Mouse (Mus musculus) macrophage (primary cell): ENCODE measurements around the gene Adam10. TPM values are rescaled to one million over a fixed set of nuclear protein-coding genes. Genes with fewer than 3 reads are reported as not detected.

Experiments
- H3K27ac ChIP-seq: fragments of 350-480 bp; formaldehyde crosslinking; 2 replicates; pipeline ENCODE4 v1.9.0; 2021
- H3K36me3 ChIP-seq: fragments of 350-480 bp; formaldehyde crosslinking; 2 replicates; pipeline ENCODE4 v1.9.0; 2021; ENCODE audit errors: inconsistent target
- H3K4me3 ChIP-seq: fragments of 350-480 bp; formaldehyde crosslinking; 2 replicates; pipeline ENCODE4 v1.9.0; 2021; ENCODE audit errors: inconsistent target
- H3K79me2 ChIP-seq: fragments of 350-480 bp; formaldehyde crosslinking; 2 replicates; pipeline ENCODE4 v1.9.0; 2021; ENCODE audit errors: inconsistent target
- WGBS: methylation state at CpG from one replicate; pipeline ENCODE4 v1.1.7; 2026; ENCODE audit warnings: inconsistent platforms; ENCODE audit not compliant: missing documents; 5-methylcytosine and 5-hydroxymethylcytosine counted together
- polyA plus RNA-seq: library from polyadenylated mRNA; stranded (reverse); fragments of 250-400 nt; gene quantifications from 3 replicates; pipeline ENCODE4 v1.2.4, GENCODE M21; 2018; ENCODE audit warnings: inconsistent platforms

Gene Adam10
- polyA plus RNA-seq, 1 experiment from 2014 or later, result 76.3 TPM

DNA sequence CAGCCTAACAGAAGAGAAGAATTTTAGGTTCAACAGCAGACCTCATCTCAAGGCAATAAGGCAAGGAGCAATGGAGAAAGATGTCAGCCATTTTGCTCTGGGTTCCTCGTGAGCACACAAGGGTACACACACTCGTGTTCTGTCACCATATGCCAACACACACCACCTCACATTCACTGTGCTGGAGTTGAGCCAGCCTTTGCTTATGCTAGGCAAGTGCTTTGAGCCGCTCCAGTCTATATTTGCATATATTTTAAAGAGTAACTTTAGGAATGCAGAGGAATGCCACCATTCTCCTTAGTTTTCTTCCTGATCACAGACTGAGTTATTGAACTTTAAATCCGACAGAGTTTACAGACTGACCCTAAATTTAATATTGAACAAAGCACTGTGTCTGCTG lies 111.8 kb downstream of the Adam10 start:
- H3K36me3 ChIP-seq, result no peaks in the 10 kb centered on the region
- 98% methylated on average over 4 of the region's 4 CpGs for WGBS
- no peak overlapping the region for H3K4me3 ChIP-seq
- H3K27ac ChIP-seq, result no peak overlapping the region
- H3K79me2 ChIP-seq, result no peaks in the 10 kb centered on the region

DNA sequence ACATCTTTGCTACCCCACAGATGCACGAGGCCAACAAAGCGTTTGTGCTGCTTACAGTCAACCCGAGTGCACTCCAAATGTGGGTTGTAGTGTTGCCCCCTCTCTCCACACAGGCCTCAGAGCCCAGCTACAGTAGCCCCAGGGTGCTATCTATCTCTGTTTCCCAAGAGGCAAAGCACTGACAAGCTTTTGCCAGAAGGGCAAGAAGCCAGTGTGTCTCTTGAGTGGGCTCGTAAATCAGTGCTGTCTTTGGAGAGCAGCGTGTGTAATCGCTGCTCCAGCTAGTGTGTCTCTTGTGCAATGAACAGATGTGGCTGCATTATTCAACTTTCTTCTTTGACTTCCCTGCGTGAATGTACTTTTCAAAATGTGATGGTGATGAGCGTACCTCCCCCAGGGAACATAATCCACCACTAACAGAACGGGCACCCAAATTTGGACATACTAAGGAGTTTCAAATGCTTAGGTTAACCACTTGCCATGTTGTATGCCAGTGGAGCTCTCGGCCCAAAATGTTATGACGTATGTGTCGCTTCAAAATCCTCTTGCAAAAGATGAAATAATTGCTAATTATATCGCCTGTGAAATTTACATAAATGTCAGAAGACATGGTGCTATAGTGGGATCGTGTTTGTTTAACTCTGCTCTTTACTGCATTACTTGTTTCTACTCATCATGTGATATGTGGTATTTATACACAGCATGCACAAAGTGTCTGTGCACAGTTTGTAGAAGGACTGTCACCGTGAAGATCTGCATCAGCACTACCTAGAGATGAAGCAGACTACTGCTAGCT lies 116.0 kb downstream of the Adam10 start:
- Histone ChIP-seq H3K79me2 (no peaks in the 10 kb centered on the region), H3K36me3 (no peaks in the 10 kb centered on the region), H3K4me3 (no peak overlapping the region), H3K27ac (no peak overlapping the region)
- WGBS, result 92% methylated on average over 15 of the region's 15 CpGs

DNA sequence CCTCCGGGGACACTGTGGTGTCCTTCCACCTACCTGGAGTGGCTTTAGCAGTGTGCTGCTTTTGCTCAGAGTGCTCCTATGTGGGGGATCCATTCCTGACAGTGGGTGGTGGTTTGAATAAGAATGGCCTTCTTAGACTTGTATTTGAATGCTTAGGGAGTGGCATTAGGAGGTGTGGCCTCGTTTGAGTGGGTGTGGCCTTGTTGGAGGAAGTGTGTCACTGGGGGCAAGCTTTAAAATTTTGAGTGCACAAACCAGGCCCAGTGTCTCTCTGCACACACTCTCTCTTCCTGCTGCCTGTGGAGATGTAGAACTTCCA lies 116.6 kb downstream of the Adam10 start:
- H3K27ac ChIP-seq, result no peak overlapping the region
- no peak overlapping the region for H3K4me3 ChIP-seq
- H3K36me3 ChIP-seq, result no peaks in the 10 kb centered on the region
- no peaks in the 10 kb centered on the region for H3K79me2 ChIP-seq
- 78% methylated on average over 2 of the region's 2 CpGs for WGBS

DNA sequence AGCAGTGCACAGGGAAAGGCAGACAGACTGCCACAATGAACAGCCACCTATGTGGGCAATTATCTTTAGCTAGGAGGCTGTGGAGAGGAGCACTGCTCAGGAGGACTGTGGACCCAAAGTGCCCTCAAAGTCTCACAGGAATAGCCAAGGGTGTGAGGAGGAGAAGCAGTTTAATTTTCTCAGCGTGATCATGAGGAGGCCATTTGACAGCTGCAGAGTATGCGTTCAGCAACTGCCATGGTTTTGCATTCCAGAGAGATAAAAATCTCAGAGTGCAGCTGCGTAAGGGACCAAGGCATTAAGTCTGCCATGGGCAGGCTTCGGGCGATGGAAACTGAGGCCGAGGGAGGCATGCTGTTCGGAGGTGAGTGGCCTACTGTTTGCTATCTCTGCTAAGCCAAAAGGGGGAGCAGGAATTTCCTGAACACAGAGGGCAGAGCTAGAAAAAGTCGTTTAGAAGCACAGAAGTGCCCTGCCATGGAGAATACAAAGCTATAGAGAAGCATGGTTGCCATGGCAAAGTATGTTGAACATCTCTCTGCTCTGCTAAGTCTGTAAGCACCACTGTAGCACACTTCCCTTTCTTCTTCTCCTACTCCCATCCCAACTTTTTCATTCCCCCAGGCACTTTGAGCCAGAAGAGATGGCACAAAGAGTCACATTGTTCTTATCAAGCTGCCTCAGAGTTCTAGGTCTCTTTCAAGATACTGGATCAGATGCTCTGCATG lies 122.0 kb downstream of the Adam10 start:
- 80% methylated on average over 8 of the region's 8 CpGs for WGBS
- Histone ChIP-seq H3K79me2 (no peaks in the 10 kb centered on the region), H3K36me3 (no peaks in the 10 kb centered on the region), H3K27ac (no peak overlapping the region), H3K4me3 (no peak overlapping the region)

DNA sequence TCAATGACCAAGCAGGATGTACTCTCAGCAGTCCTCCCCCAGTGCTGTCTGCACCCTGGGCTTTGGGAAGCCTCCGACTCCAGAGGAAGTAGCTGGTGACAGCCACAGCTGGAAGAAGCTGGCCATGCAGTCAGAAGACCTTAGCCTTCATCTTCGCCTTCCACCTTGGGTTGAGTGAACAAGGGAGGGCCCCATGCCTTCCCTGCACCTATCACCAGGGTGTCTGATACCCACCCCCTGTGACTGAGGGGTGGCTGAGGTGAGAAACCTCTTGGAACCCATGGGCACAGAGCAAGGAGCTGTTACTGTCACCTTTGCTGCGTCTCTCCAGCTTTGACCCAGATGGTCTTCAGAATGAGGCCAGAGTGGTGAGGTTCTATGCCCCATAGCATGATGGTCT lies 123.0 kb downstream of the Adam10 start:
- Histone ChIP-seq H3K79me2 (no peaks in the 10 kb centered on the region), H3K36me3 (no peaks in the 10 kb centered on the region), H3K27ac (no peak overlapping the region), H3K4me3 (no peak overlapping the region)
- WGBS, result 86% methylated on average over 3 of the region's 3 CpGs

DNA sequence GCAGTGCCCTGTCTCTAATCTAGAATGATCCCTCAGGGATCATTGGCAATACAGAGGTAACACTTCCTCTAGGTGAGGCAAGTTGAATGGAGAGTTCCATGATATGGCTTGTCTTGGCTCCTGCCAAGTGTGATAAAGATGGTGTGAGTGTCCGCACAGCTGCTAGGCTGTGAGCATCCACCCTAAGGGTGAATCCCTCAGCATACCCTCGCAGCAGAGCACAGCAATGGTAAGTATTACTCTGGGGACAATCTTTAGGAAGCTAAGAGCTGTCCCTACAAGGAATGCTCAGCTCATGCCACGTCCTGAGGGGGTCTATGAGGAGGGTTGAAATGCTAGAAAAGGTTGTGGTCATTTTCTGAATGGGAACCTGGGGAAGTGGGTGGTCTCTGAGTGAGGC lies 124.0 kb downstream of the Adam10 start:
- Histone ChIP-seq H3K79me2 (no peaks in the 10 kb centered on the region), H3K4me3 (no peak overlapping the region), H3K27ac (no peak overlapping the region), H3K36me3 (no peaks in the 10 kb centered on the region)
- 88% methylated on average over 3 of the region's 3 CpGs for WGBS

DNA sequence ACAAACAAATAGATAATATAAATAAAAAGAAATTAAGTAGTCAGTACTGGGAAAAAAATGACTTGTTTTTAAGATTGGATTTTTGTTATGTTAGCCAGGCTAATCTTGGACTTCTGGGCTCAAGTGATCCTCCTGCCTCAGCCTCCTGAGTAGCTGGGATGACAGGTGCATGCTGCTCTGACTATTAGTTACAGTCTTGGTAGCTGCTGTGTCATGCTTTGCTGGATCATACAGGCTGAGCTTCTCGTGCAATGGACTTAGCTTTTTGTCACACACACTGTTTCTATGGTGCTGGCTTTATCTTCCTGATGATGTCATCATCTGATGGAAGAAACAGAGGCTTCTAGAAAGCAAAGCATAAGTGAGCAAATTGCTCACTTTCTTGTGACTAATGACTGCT lies 127.3 kb downstream of the Adam10 start:
- no peak overlapping the region for H3K27ac ChIP-seq
- H3K4me3 ChIP-seq, result no peak overlapping the region
- no peaks in the 10 kb centered on the region for H3K79me2 ChIP-seq
- 58% methylated on average over 1 of the region's 1 CpGs for WGBS
- H3K36me3 ChIP-seq, result no peaks in the 10 kb centered on the region

DNA sequence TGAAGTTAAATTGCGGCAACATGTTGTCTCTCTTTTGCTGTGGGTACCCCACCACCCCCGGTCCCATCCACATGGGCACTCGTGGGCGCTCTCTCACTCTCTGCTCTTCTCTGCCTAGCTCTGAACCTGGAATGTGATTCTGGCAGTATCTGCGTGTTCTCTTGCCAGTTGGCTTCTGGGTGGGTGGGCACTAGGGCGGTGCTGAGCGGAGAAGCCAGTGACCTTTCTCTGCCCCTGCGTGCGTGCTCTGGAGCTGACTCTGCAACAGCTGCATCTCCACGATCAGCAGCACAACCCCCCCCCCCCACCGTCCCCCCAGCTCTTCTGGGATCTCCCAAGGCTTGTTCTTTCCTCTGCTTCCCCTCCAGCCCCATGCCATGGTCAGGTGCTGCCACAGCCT lies 128.9 kb downstream of the Adam10 start:
- 72% methylated on average over 10 of the region's 11 CpGs for WGBS
- no peaks in the 10 kb centered on the region for H3K36me3 ChIP-seq

DNA sequence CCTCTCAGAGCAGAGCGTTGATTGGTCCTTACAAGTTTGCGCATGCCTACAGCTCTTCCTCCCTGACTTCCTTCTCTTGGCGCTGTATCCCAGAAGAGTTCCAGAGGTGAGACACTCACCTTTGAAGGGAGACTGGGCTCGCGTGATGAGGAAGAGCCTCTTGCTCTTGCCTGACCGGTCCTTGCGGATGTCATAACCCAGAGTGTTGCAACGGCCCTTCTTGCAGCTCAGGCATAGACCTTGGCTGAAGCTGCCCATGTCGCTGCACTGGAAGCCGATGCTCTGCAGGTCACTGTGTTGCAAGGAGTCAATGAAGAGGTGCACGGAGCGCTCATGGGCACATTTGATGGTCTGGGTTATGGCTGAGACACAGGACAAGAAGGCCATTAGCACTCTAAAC lies 133.8 kb downstream of the Adam10 start:
- Histone ChIP-seq H3K79me2 (no peaks in the 10 kb centered on the region), H3K36me3 (no peaks in the 10 kb centered on the region), H3K27ac (no peak overlapping the region), H3K4me3 (no peak overlapping the region)
- 76% methylated on average over 11 of the region's 12 CpGs for WGBS

More for the DNA sequence above, 128.9 kb downstream of the Adam10 start:
- H3K4me3 ChIP-seq, result no peak overlapping the region
- no peak overlapping the region for H3K27ac ChIP-seq
- H3K79me2 ChIP-seq, result no peaks in the 10 kb centered on the region

DNA sequence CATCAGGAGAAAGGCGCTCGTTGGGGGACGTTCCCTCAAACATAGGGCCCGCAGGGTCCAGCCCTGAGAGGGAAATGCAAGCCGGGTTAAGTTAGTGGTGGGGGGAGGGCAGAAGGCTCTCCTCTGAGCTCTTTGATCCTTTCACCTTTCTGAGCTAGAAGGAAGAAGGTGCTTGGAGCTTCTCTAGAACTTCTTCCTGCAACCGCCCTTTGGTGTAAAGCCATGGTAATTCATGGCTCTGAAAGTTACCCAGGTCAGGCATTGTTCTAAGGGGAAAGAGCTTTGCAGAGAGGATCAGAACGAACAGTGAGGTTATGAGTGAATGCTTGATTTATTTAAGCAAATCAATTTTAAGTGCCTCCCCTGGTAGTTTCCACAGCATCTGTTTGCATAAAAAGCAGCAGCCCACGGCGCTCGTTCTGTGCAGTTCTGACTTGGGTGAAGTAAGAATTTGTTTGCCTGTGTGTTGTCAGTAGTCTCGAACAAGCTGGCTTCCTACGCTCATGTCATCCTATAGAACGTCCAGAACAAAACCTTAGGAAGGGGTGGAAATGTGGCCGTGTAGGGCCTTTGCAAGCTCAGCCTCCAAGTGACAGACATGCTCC lies 138.0 kb downstream of the Adam10 start:
- H3K27ac ChIP-seq, result no peak overlapping the region
- no peaks in the 10 kb centered on the region for H3K36me3 ChIP-seq
- H3K4me3 ChIP-seq, result no peak overlapping the region
- no peaks in the 10 kb centered on the region for H3K79me2 ChIP-seq
- 93% methylated on average over 13 of the region's 14 CpGs for WGBS

DNA sequence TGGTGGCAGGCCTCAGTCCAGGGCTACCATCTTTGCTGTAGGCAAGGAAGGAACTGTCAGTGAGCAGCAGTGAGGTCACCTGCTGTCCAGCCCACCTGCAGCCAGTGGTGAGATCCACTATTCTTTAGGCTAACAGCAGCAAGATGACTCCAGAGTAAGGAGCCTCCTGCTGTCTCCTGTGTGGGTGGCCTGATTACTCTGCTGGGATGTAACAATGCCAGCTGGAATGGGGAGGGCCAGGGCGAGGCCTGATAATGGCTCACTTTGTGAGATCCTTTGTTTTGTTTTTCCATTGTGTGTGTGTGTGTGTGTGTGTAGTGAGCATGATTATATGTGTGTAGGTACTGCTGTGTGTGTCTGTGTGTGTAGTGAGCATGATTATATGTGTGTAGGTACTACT lies 138.6 kb downstream of the Adam10 start:
- H3K4me3 ChIP-seq, result no peak overlapping the region
- H3K36me3 ChIP-seq, result no peaks in the 10 kb centered on the region
- no peak overlapping the region for H3K27ac ChIP-seq
- no peaks in the 10 kb centered on the region for H3K79me2 ChIP-seq
- WGBS, result 80% methylated on average over 1 of the region's 1 CpGs

DNA sequence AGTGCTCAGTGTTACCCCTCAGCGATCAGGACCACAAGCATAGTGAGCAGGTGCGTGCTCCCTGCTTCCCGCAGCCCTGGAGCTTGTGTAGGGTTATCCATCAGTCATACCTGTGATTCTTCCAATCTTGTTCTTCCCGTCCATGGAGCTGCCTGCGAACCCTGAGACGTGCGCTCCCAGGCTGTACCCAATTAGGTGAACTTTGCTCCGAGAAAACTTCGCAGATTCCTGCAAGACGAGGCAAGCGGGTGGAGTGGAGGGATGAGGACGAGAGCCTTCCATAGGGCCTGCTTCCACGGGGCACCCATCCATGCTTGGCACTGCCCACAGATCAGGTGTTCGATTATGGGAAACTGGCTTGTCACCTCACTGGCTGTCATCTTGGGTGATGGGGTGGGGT lies 139.9 kb downstream of the Adam10 start:
- WGBS, result 96% methylated on average over 14 of the region's 14 CpGs
- Histone ChIP-seq H3K79me2 (no peaks in the 10 kb centered on the region), H3K27ac (no peak overlapping the region), H3K4me3 (no peak overlapping the region), H3K36me3 (no peaks in the 10 kb centered on the region)

DNA sequence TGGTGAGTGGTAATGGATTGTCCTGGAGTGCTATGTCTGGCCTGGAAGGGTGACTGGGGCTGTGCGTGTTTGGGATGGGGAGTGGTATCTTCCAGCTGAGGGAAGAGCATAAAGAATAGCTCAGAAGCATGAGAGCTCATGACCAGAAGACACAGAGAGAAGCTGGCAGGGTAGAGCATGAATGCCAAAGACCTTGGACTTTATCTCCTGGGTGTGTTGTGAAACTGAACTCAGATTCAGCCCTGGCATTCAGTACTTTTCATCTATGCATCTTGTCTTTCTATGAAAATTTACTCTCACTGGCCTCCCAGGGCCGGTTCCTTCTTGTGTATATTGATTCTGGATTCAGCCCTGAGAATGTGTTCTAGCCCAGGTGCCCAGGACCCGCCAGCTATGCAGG lies 145.3 kb downstream of the Adam10 start:
- 100% methylated on average over 3 of the region's 3 CpGs for WGBS
- Histone ChIP-seq H3K27ac (no peak overlapping the region), H3K4me3 (no peak overlapping the region), H3K36me3 (no peaks in the 10 kb centered on the region), H3K79me2 (no peaks in the 10 kb centered on the region)

DNA sequence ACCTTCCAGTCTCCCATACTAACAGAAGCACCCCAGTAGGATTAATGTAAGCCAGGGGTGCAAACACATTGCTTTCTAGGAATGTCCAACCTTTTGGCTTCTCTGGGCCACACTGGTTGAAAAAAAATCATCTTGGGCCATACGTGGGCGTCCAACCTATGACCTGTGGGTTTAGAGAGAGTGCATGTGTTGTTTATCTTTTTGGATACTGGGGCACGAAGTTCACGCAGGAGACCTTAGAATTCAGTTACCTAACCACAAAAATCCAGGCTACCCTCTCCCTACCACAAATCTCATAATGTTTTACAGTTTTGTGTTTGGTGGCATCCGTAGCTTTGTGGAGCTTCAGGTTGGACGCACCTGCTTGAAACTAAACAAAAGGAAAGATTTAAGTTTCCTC lies 149.1 kb downstream of the Adam10 start:
- H3K36me3 ChIP-seq, result no peaks in the 10 kb centered on the region
- no peaks in the 10 kb centered on the region for H3K79me2 ChIP-seq
- no peak overlapping the region for H3K27ac ChIP-seq
- WGBS, result 98% methylated on average over 6 of the region's 6 CpGs
- no peak overlapping the region for H3K4me3 ChIP-seq
